19 mouse cellular contexts compared by ENCODE assay signal in genomic region chr7:114192581-114192980, GRCm38 (mm10).
"Had no signal": no experiment of that assay in that cellular context is flagged by ENCODE, and none has a peak within 500 bp of the region (broad histone marks: within the 10 kb centered on the region; RNA-seq: fewer than 3 reads in every experiment).

No protein-coding gene starts in this region.

- H3K27me3 ChIP-seq: liver, embryonic 13.5 days; liver, embryonic 15.5 days; lung, embryonic 15.5 days; midbrain, embryonic 13.5 days; neural tube, embryonic 13.5 days; neural tube, embryonic 15.5 days; stomach, embryonic 15.5 days had no signal

- DNase-seq: liver, embryonic 13.5 days; liver, postnatal 0 days; lung, adult 2 months; lung, postnatal 4 days; retina, postnatal 1 day; right cerebral cortex, adult 18-20 months; right cerebral cortex, postnatal 25 days; spleen, adult 18-20 months; thymus, adult 18-20 months; thymus, postnatal 14 days; thymus, postnatal 36 days had no signal

- H3K4me3 ChIP-seq: liver, embryonic 13.5 days; liver, embryonic 15.5 days; lung, embryonic 15.5 days; midbrain, embryonic 10.5 days; midbrain, embryonic 13.5 days; myocyte; neural tube, embryonic 13.5 days; neural tube, embryonic 15.5 days; stomach, embryonic 15.5 days had no signal

- H3K27ac ChIP-seq: liver, embryonic 13.5 days; liver, embryonic 15.5 days; lung, embryonic 15.5 days; midbrain, embryonic 10.5 days; midbrain, embryonic 13.5 days; neural tube, embryonic 13.5 days; neural tube, embryonic 15.5 days; stomach, embryonic 15.5 days had no signal

- H3K36me3 ChIP-seq: liver, embryonic 13.5 days; liver, embryonic 15.5 days; lung, embryonic 15.5 days; midbrain, embryonic 10.5 days; midbrain, embryonic 13.5 days; neural tube, embryonic 13.5 days; neural tube, embryonic 15.5 days; stomach, embryonic 15.5 days had no signal

- H3K4me1 ChIP-seq: liver, embryonic 13.5 days; liver, embryonic 15.5 days; lung, embryonic 15.5 days; midbrain, embryonic 10.5 days; midbrain, embryonic 13.5 days; neural tube, embryonic 13.5 days; neural tube, embryonic 15.5 days; stomach, embryonic 15.5 days had no signal
